Mouse (Mus musculus): Measurements from ENCODE around the gene Ube2z. TPM values are rescaled to one million over a fixed set of nuclear protein-coding genes. Genes with fewer than 3 reads are reported as not detected.
A peak's percentile ranks its signal among the peaks of the same experiment; 100 is the strongest.

The Ube2z gene
- polyA plus RNA-seq, 2 experiments: 10.7 to 15.7 TPM

DNA sequence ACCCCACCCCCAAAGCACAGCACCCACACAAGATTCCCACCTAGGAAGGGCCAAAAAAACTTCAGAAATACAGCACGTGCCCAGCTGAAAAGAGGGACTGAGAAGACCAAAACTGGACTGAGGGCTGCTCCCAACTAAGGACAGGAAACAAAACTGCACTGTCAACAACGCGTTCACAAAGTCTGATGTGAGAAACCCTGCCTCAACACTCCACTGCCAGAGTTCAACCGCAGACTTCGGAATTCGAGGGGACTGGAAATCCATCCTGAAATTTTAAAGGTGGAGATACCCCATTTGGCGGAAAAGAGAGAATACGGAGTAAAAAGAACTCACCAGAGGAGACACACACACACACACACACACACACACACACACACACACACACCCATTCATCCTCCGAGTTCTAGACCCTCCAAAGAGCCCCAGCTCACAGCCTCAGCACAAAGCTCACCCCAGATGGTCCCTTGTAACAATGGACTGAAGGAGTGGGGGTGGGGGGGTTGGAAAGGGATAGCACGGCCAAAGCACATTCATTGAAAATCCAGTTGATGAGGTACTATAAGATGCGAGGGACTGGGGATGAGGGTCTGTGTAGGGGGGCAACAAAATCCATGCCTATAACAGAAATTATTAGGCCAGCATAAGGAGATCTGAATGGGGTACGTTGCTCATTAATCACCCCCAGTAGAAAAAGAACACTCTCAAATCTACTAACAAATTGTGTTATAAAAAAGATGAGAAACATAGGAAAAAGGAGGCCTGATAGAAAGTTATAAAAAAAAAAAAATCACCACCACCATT lies 61.9 kb downstream of the Ube2z start:
- no peak overlapping the region for H3K27ac ChIP-seq

More for the DNA sequence above, 61.9 kb downstream of the Ube2z start:
- Histone ChIP-seq H3K27me3 (ENCODE audit: control insufficient read depth, insufficient read depth, low read length) (peaks cover 17% of the 10 kb centered on the region), H3K36me3 (replicated peaks; ENCODE audit: control insufficient read depth, insufficient read depth, low read depth) (no peaks in the 10 kb centered on the region), H3K4me1 (replicated peaks; ENCODE audit: control insufficient read depth in 2 of 2, insufficient read depth in 2 of 2, low read length in 1 of 2) (peaks cover 11 to 13% of the 10 kb centered on the region in 2 experiments; a peak in 3 of 4 replicates), H3K4me3 (ENCODE audit: insufficient read depth in 1 of 2, low read depth in 2 of 2, low read length in 2 of 2) (peak overlapping the region; percentile 41 to 89), H3K9me3 (ENCODE audit: control insufficient read depth, low read length) (no peaks in the 10 kb centered on the region), H3K4me2 (ENCODE audit: low read depth) (peak overlapping the region; percentile 97), H3K9ac (replicated peaks) (0 out of 2 replicates have a peak overlapping the region, but pooled peaks have one; percentile 11)
- TF ChIP-seq CTCF (IDR thresholded peaks at IDR 0.05; ENCODE audit: low read depth): no peak
- TF ChIP-seq EP300 (IDR thresholded peaks at IDR 0.05; ENCODE audit: low read depth): no peak
- no peak for ATAC-seq (ENCODE audit: insufficient read depth)
- DNase-seq (ENCODE audit: low read depth in 3 of 3, low spot score in 3 of 3): no peak
- WGBS (ENCODE audit: insufficient replicate concordance): 12% methylated on average over 12 of the region's 12 CpGs

Other genes starting within 250 kb of the Ube2z start
- gene Phospho1, start 240.9 kb downstream of the Ube2z start, polyA plus RNA-seq (2012; rRNA removed): 21.4 and 22.0 TPM in 2 replicates
- gene Phospho1, start 240.9 kb downstream of the Ube2z start, polyA plus RNA-seq (2014; fragmentation: Nextera tagmentation; extraction: Ambion mirVana): 5.7 and 6.6 TPM in 2 replicates
- gene Gngt2, start 228.2 kb downstream of the Ube2z start, polyA plus RNA-seq (2012; rRNA removed): 6.9 and 13.0 TPM in 2 replicates
- 16.5 and 17.5 TPM in 2 replicates for gene Gngt2, start 228.2 kb downstream of the Ube2z start, polyA plus RNA-seq (2014; fragmentation: Nextera tagmentation; extraction: Ambion mirVana)
- 4.9 and 6.2 TPM in 2 replicates for gene Abi3, start 222.9 kb downstream of the Ube2z start, polyA plus RNA-seq (2012; rRNA removed)
- 2.3 and 3.8 TPM in 2 replicates for gene Abi3, start 222.9 kb downstream of the Ube2z start, polyA plus RNA-seq (2014; fragmentation: Nextera tagmentation; extraction: Ambion mirVana)
- gene B4galnt2, start 150.5 kb downstream of the Ube2z start, polyA plus RNA-seq (2012; rRNA removed): 0.02 TPM in 2 replicates
- 0.09 TPM in 1 of 2 replicates, not detected in the other for gene B4galnt2, start 150.5 kb downstream of the Ube2z start, polyA plus RNA-seq (2014; fragmentation: Nextera tagmentation; extraction: Ambion mirVana)
- gene Igf2bp1, start 59.4 kb downstream of the Ube2z start, polyA plus RNA-seq (2012; rRNA removed): 3.0 and 4.1 TPM in 2 replicates
- gene Igf2bp1, start 59.4 kb downstream of the Ube2z start, polyA plus RNA-seq (2014; fragmentation: Nextera tagmentation; extraction: Ambion mirVana): 7.1 and 7.6 TPM in 2 replicates
- gene Gip, start 40.8 kb downstream of the Ube2z start, polyA plus RNA-seq (2012; rRNA removed): 0.09 TPM in 1 of 2 replicates, not detected in the other
- gene Gip, start 40.8 kb downstream of the Ube2z start, polyA plus RNA-seq (2014; fragmentation: Nextera tagmentation; extraction: Ambion mirVana): not detected in 2 replicates
- 18.5 and 28.2 TPM in 2 replicates for gene Snf8, start 30.5 kb downstream of the Ube2z start, polyA plus RNA-seq (2012; rRNA removed)
- gene Snf8, start 30.5 kb downstream of the Ube2z start, polyA plus RNA-seq (2014; fragmentation: Nextera tagmentation; extraction: Ambion mirVana): 28.9 and 30.0 TPM in 2 replicates
- 213 and 233 TPM in 2 replicates for gene Atp5g1, start 10.3 kb upstream of the Ube2z start, polyA plus RNA-seq (2012; rRNA removed)
- gene Atp5g1, start 10.3 kb upstream of the Ube2z start, polyA plus RNA-seq (2014; fragmentation: Nextera tagmentation; extraction: Ambion mirVana): 650 and 693 TPM in 2 replicates
- gene Calcoco2, start 46.6 kb upstream of the Ube2z start, polyA plus RNA-seq (2012; rRNA removed): not detected in 2 replicates
- gene Calcoco2, start 46.6 kb upstream of the Ube2z start, polyA plus RNA-seq (2014; fragmentation: Nextera tagmentation; extraction: Ambion mirVana): not detected in 2 replicates
- gene Ttll6, start 68.4 kb upstream of the Ube2z start, polyA plus RNA-seq (2012; rRNA removed): 0.05 TPM in 1 of 2 replicates, not detected in the other
- not detected in 2 replicates for gene Ttll6, start 68.4 kb upstream of the Ube2z start, polyA plus RNA-seq (2014; fragmentation: Nextera tagmentation; extraction: Ambion mirVana)
- 0.08 TPM in 1 of 2 replicates, not detected in the other for gene Hoxb13, start 128.9 kb upstream of the Ube2z start, polyA plus RNA-seq (2012; rRNA removed)
- gene Hoxb13, start 128.9 kb upstream of the Ube2z start, polyA plus RNA-seq (2014; fragmentation: Nextera tagmentation; extraction: Ambion mirVana): not detected in 2 replicates
- 0.01 and 0.03 TPM in 2 replicates for gene Hoxb9, start 206.1 kb upstream of the Ube2z start, polyA plus RNA-seq (2012; rRNA removed)
- gene Hoxb9, start 206.1 kb upstream of the Ube2z start, polyA plus RNA-seq (2014; fragmentation: Nextera tagmentation; extraction: Ambion mirVana): not detected in 2 replicates
- gene Hoxb8, start 216.5 kb upstream of the Ube2z start, polyA plus RNA-seq (2012; rRNA removed): 0.03 and 0.05 TPM in 2 replicates
- not detected in 2 replicates for gene Hoxb8, start 216.5 kb upstream of the Ube2z start, polyA plus RNA-seq (2014; fragmentation: Nextera tagmentation; extraction: Ambion mirVana)
- gene Hoxb7, start 221.2 kb upstream of the Ube2z start, polyA plus RNA-seq (2012; rRNA removed): 0.02 and 0.06 TPM in 2 replicates
- 0.10 and 0.19 TPM in 2 replicates for gene Hoxb7, start 221.2 kb upstream of the Ube2z start, polyA plus RNA-seq (2014; fragmentation: Nextera tagmentation; extraction: Ambion mirVana)
- 0.02 and 0.13 TPM in 2 replicates for gene Hoxb6, start 227.1 kb upstream of the Ube2z start, polyA plus RNA-seq (2012; rRNA removed)
- not detected in 2 replicates for gene Hoxb6, start 227.1 kb upstream of the Ube2z start, polyA plus RNA-seq (2014; fragmentation: Nextera tagmentation; extraction: Ambion mirVana)
- 0.23 and 0.32 TPM in 2 replicates for gene Hoxb5, start 237.9 kb upstream of the Ube2z start, polyA plus RNA-seq (2012; rRNA removed)
- 0.06 and 0.24 TPM in 2 replicates for gene Hoxb5, start 237.9 kb upstream of the Ube2z start, polyA plus RNA-seq (2014; fragmentation: Nextera tagmentation; extraction: Ambion mirVana)

All from liver, embryonic 14.5 days (tissue).